Mouse (Mus musculus) adrenal gland, adult 18-20 months (tissue): ENCODE measurements around the gene Igfbp2. TPM values are rescaled to one million over a fixed set of nuclear protein-coding genes. Genes with fewer than 3 reads are reported as not detected.

ENCODE experiments used
- total RNA-seq, 2 experiments: library from RNA; stranded (reverse); gene quantifications; 1 replicate in 1 of 2; 2 replicates in 1 of 2; pipeline ENCODE4 v1.2.3; 2021

Gene Igfbp2
- total RNA-seq, 2 experiments from 2014 or later = 1.2 to 4.1 TPM

Other genes with a start within 250 kb of the Igfbp2 start
- 10 to 100 TPM; 33.7 to 42.6 TPM for gene Smarcal1, start 241.3 kb upstream of the Igfbp2 start, total RNA-seq
- not detected for gene Ankar, start 123.9 kb upstream of the Igfbp2 start, total RNA-seq
- 100 to 1,000 TPM; 932 to 993 TPM for gene Rpl37a, start 113.2 kb upstream of the Igfbp2 start, total RNA-seq
- 100 to 1,000 TPM in 1 of 2 experiments, 10 to 100 TPM in 1; 99.0 to 159 TPM for gene Igfbp5, start 50.4 kb downstream of the Igfbp2 start, total RNA-seq
- not detected for gene Tnp1, start 191.4 kb downstream of the Igfbp2 start, total RNA-seq